Mouse (Mus musculus) cerebellum, adult 11 months (tissue): ENCODE measurements around the gene Plxdc2.

Experiments
- DNase-seq: peaks from one replicate; pipeline ENCODE4 v3.0.0; 2022

Gene Plxdc2

DNA sequence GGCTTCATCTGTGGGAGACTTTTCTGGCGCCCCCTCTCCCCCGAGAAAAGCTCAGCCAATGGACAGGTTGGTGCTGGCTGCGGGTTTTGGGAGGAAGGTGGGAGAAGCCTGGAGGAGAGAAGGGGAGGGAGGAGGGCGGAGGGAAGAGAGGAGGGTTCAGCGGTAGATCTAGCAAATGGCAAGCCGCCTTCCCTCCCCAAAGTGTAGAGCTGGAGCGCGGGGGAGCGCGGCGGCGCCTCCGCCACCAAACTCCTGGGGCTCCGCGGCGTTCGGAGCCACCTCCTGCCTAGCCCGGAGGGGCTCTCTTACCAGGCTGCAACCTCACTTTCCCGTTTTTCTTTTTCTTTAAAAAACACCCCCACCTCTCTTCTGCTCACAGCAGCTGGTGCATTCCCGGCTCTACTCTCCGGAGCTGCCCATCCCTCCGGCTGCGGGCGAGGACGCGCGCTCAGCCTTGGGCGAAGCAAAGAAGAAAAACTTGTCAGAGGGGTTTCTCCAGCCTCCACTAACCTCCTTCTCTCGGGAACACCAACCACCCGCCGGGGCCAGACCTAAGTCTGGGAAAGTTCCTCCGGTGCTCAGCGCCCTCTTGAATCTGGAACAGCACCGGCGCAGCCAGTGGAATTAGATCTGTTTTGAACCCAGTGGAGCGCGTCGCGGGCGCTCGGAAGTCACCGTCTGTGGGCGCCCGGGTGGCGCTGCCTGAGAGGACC, at the start of gene Plxdc2:
Gene Plxdc2 (plus strand): TSS at position 199 of the 713 bp plus-strand sequence.
- peak; percentile 67 for DNase-seq

DNA sequence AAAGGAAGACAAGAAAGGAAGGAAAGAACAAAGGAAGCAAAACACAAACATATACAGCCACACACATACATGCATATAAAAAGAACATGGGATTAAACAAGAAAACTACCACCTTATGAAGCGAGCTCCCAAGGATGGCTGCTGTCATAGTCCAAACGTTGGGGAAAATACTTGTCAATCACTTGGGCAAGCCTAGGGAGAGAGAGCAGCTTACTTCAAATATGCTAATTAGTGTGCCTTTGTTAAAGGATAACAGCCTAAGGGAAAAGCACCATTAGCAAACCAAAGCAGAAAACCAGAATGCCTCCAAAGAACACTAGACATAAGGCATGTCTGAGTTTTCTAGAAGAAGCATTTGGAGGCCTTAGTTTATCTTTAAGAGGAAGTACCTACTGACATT, 45.7 kb upstream of the Plxdc2 start:
- no peak for DNase-seq

DNA sequence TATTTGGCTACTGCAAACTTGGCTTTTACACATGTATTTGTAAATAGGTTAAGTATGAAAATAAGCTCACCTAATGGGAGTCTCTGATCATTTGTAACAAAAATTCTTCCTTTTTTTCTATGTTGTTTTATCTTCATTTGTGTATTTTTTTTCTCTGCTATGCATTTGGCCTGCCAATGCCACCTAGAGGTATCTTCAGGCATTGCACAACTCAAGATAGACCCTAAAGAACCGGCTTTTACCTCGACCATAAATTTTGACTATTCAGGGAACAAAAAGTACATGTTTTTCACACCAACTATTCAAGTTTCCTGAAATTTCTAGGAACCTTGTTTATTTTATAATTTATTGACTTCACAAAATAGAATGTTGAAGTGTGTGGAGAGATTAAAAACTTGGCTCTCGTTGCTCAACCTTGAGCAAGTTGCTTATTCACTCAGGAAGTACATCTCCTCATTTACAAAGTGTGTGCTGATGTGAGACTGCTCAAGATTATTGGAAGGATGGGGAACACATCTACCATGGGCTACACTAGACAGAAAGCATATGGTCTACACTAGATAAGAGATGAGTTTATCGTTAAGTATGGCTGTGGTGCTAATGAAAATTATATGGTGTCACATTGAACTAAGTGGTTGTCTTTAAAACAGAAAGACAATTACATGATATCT, 43.6 kb upstream of the Plxdc2 start:
- no peak for DNase-seq

DNA sequence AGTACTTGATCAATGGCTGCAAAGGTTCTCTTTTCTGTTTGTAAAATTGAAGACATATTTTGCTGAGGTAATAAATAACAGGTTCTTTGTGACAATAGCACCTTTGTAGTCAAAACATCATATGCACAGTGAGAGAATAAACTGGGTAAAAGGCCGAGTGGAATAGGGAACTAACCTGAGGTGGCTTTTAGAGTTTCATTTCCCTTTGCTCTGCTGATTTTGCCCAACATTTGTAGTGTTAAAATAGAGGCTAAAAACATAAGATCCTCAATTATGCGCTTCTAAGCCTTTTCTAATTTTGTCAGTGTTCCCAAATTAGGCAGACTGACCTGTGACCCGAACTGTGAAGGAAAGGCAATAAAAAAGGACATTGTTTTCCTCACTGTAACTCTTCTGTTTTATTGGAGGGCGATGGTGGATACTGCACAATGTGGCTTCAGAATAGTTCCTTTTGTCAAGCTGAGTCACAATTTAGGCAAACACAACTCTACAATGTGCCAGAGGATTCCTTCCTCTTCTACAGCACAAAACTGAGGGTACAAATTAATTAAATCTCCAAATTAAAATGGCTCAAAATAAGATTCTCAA, 20.8 kb upstream of the Plxdc2 start:
- no peak for DNase-seq

DNA sequence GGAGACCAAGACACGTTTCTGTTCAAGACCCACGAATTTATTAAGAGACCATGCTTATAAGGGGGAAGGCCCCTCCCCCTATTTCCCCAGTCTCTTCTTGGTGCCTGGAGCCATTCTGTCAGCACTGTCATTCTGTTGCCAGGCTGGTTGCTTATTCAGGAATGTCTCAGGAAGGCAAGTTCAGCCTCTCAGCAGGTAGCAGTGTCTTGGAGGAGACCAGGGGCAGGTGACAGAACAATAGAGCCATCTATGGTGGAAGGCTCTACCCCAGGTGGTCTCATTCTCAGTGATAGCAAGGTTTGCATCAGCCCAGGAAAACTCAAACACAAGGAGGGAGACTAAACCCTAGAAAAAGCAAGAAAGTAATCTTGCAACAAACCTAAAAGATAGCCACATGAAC, 11.5 kb upstream of the Plxdc2 start:
- no peak for DNase-seq

DNA sequence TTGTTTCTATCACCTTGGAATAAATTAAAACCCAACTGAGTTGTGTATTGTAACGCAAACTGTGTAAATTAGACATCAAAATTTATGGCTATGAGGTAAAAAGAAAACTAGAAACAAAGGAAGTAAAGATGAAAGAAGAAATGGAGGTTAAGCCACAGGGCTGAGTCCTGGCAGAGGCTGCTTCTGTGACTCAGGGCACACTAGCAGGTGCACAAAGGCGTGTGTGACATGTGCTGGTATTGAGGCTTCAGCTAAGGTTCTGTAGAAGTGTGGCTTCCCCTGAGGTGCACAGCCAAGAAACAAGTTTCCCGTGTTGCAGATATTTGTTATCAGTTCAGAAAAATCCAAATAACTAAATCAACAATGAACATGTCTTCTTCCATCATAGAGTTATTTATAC, 5.0 kb upstream of the Plxdc2 start:
- DNase-seq = no peak

DNA sequence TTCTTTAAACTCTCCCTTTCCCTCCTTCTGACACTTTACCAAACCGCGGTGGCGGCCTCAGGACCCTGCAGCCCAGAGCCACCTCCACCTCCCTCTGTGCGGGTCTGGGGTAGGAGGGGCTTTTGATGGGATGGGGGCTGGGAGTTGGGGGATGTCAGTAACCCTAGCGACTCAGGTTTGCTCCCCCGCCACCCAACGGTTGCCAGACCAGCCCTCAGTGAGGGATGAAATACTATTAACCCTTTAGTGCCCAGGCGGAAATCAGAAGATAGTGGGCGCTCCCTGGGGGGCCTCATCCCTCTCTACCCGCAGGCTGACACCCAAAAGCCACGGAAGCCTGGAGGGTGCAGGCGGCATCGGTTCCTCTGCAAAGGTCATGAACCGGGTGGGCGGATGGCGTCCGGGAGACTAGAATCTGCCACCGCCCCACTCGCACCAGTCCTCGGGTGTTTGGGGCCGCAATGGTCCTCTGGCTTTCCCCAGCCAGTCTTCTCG, 446 bp upstream of the Plxdc2 start:
- DNase-seq = no peak

DNA sequence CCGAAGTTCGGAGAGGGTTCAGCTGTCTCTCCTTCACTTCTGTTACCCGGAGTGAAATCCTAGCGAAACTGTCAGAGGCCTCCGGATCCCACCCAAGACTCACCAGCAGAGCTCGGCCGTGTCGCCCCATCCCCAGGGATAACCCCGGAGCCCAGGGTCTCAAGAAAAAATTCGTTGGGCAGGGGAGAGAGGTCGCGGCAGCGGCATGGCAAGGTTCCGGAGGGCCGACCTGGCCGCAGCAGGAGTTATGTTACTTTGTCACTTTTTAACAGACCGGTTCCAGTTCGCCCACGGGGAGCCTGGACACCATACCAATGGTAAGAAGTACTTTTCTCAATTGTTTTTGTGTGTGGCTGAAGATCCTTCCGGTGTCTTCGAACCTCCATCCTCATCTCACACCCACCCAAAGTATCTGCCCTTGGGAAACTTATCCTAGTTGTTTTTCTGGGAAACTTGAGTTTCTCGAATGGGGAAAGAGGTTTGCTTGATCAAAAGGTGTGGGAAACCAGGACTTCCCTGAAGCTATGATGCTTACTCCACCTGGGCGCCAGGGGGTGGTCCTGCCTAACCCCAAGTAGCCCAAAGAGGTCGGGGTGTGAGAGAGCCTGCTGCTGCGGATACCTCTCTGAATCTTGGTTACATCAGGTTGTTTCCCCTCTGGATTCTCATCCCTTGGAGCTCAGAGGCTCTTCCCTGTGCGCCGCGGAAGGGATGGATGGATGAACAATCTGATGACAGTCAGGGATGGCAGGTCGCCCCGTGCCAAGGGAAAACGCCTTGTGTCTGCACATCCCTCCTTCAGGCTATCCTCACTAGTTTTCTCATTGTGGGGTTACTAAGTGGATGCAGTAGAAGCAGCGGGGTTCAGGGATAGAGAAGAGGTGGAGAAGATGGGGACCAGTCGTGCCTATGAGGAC, 1.1 kb downstream of the Plxdc2 start:
- DNase-seq = peak; percentile 26

- no peak for DNase-seq
Measured at GRCm38 (mm10) chr2:16357946-16358345, 1.8 kb downstream of the Plxdc2 start.

GRCm38 (mm10) chr2:16359341-16359928, 3.3 kb downstream of the Plxdc2 start:
- peak; percentile 27 for DNase-seq

- no peak for DNase-seq
Measured at GRCm38 (mm10) chr2:16364749-16365148, 8.6 kb downstream of the Plxdc2 start.

- no peak for DNase-seq
Measured at GRCm38 (mm10) chr2:16365830-16366401, 9.8 kb downstream of the Plxdc2 start.

GRCm38 (mm10) chr2:16370419-16370818, 14.3 kb downstream of the Plxdc2 start:
- no peak for DNase-seq

DNA sequence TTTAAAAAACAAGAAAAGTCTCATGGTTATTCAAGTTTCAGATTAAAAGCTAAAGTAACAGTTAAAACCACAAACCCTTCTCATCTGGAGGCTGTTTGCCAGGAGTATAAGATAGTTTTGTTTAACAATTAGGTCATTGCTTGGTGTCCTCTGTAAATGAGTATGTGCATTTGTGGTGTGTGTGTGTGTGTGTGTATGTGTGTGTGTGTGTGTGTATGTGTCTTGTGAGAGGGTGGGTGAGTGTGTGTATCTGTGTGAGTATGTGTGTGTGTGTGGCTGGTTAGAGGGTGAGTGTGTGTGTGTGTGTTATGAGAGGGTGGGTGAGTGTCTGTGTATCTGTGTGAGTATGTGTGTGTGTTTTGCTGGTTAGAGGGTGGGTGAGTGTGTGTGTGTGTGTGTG, 18.2 kb downstream of the Plxdc2 start:
- no peak for DNase-seq

DNA sequence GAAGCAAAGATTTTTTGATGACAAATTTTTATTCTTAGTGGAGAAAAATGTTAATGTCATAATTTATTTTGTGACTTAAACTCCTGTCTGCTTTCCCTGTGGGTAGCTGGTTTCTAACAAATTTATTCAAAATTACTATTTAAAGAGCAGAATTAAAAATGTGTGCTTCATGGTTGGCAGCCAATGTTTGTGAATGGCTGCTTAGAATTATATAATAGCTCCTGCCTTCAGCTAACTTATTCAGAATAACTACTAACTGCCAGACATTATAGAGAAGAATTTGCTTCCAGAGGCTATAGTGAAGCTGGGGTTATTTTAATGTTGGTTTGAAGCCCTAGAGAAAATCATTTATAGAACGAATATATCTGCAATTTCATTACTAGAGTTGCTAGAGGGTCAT, 30.1 kb downstream of the Plxdc2 start:
- no peak for DNase-seq

- DNase-seq = no peak
Measured at GRCm38 (mm10) chr2:16386692-16387091, 30.6 kb downstream of the Plxdc2 start.

DNA sequence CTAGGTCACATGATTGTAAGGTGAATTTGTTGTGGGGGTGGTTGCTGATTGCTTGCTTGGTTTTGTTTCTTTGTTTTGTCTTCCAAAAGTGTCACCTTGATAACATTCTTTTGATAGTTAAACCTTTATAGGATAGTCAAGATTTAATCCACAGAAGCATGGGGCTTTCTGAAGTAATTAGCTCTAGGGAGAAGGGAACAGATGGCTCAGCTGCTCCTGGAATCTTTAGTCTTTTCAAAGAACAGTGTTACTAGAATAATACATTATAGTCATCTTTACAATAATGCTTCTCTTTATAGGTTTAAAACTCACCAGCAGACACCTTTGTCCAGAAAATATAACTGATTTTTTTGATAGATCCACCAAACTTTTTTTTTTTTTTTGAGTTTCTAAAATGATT, 31.7 kb downstream of the Plxdc2 start:
- no peak for DNase-seq

DNA sequence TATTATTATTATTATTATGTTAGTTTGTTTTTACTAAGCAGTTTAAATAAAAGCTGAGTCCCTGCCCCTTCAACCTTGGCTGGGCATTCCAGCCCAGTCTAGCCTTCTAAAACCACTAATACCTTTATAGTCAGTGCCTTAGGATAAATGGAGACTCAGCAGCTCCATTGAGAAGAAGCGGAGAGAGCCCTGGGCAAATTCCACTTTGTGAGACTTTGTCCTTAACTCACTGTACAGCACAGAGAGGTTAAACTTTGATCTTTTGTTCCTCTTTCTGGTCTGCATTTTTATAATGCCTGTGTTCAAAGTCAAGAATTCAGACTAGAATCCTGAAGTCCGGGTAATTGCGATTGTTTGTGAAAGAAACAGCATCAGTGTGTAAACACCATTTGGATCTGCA, 41.4 kb downstream of the Plxdc2 start:
- no peak for DNase-seq

DNA sequence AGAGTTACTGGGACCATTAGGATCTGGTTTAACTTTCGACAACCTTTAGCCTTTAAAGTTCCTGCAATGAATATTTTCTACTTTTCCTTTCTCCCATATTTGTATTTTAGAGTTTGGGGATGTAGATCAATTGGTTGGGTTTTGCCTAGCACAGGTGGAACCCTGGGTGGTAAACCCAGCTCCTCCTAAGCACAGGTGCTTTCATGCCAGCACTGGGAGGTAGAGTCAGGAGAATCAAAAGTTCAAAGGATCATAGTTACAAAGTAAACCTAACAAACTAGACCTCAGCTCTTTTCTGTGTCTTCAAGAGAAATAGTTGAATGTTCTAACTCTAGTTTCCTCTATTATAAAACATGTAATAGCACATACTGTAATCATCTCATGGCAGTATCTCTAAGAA, 41.9 kb downstream of the Plxdc2 start:
- no peak for DNase-seq

DNA sequence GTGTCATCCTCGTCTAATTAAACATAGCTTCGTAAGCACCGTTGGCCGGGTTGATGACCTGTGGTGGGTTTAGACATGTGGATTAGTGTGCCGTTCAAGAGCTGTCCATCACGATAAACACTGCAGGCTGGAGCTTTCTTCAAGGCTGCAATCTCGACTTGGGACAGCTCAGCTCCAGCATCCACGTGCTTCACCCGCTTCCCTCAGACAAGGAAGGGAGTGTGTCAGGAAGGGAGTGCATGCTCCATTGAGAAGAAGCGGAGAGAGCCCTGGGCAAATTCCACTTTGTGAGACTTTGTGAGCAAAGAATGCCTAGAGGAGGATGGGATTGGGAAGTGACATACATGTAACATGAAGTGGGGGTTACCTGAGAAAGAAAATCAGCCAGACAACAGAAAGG, 42.8 kb downstream of the Plxdc2 start:
- DNase-seq = no peak

DNA sequence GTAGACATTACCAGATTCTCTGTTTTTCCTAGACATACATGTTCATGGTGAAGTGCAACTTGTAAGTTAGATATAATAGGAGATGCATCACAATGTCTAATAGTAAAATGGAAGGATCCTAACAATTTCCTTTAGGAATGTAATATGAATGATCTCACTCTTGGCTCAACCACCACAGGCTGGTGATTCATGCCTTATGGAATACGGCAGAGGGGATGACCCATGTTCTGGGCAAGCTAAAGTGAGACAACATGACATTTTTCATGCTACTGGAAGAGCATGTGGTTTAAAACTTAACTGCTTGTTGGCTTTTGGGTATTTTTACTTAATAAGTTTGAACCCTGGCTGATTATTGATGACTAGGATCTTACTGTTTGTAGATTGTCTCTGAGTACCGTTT, 50.4 kb downstream of the Plxdc2 start:
- DNase-seq = no peak

GRCm38 (mm10) chr2:16414340-16414976, 58.4 kb downstream of the Plxdc2 start:
- DNase-seq = no peak
